Mouse (Mus musculus) kidney, adult 2 months (tissue): ENCODE data around the gene Wdr66. TPM values are rescaled to one million over a fixed set of nuclear protein-coding genes. Genes with fewer than 3 reads are reported as not detected.
A peak's percentile ranks its signal among the peaks of the same experiment; 100 is the strongest.
"Not testable (repeated sequence)": the region's sequence is repeated elsewhere in the genome, so short reads cannot be mapped to it uniquely, and the experiment has no call there.

Experiments used
- DNase-seq: peaks from one replicate; pipeline ENCODE4 v3.0.0; 2021
- H3K27ac ChIP-seq: fragments of 200-500 bp; 2 replicates; pipeline ENCODE4 v1.5.1; 2012; ENCODE audit warnings: low read depth, low read length, control low read depth, inconsistent platforms; ENCODE audit not compliant: insufficient read depth
- H3K27me3 ChIP-seq: fragments of 200-500 bp; replicated peaks from 2 replicates; pipeline ENCODE4 v1.6.1; 2012; ENCODE audit warnings: mild to moderate bottlenecking, moderate library complexity, low read length, inconsistent platforms; ENCODE audit not compliant: control insufficient read depth, insufficient read depth
- H3K36me3 ChIP-seq: fragments of 200-500 bp; 2 replicates; pipeline ENCODE4 v1.6.1; 2012; ENCODE audit warnings: mild to moderate bottlenecking, moderate library complexity, low read length, inconsistent platforms; ENCODE audit not compliant: control insufficient read depth, insufficient read depth
- H3K4me1 ChIP-seq: fragments of 200-500 bp; 2 replicates; pipeline ENCODE4 v1.6.1; 2011; ENCODE audit warnings: low read length; ENCODE audit not compliant: control insufficient read depth, insufficient read depth
- H3K4me3 ChIP-seq: fragments of 200-500 bp; 2 replicates; pipeline ENCODE4 v1.5.1; 2011; ENCODE audit warnings: mild to moderate bottlenecking, low read depth, low read length, control low read depth; ENCODE audit not compliant: insufficient read depth
- CTCF ChIP-seq: fragments of 200-500 bp; conservative IDR thresholded peaks from 2 replicates; pipeline ENCODE4 v1.5.1; 2011; ENCODE audit warnings: low read depth, mild to moderate bottlenecking, control low read depth, low read length, moderate library complexity, mixed read lengths; ENCODE audit not compliant: insufficient read depth, insufficient read length
- POLR2A ChIP-seq: fragments of 200-500 bp; IDR thresholded peaks from one replicate; pipeline ENCODE4 v1.6.1; 2011; ENCODE audit warnings: low read depth, low read length, control low read depth
- WGBS: fragments of 180-500 bp; shearing (Covaris S2); methylation state at CpG from one replicate; pipeline ENCODE4 v1.1.7; 2018; 5-methylcytosine and 5-hydroxymethylcytosine counted together
- polyA plus RNA-seq: library from polyadenylated mRNA; depleted of rRNA; stranded (reverse); fragments of >200 nt; gene quantifications from 2 replicates; pipeline ENCODE4 v1.2.3, GENCODE M21; 2012; rRNA removed

Wdr66 gene
- polyA plus RNA-seq = 2.6 and 2.9 TPM in 2 replicates

DNA sequence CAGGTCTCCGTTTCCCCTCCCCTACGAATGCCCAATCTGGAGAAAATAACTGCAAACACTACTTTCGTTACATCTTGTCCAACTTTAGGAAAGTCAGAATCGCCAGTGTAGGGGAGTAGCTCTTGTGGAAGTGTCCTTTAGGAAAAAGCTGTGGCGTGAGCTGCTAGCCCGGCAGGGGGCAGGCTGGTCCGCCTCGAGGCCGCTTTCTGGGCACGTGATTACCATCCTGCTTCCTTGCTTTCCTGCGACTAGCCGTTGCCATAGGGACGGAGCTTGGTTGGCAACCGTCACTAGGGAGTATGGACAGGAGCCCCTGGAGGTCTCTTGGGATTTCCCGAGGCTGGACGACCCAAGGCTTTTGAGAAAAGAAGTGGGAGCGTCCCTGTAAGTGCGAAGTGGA, at the start of gene Wdr66:
TSS of gene Wdr66 (plus strand) at position 269 of the 400 bp plus-strand sequence.
- TF ChIP-seq POLR2A = no peak
- TF ChIP-seq CTCF = peak; percentile 87
- DNase-seq = peak; percentile 86
- H3K4me3 ChIP-seq = no peak within 1 kb of the TSS
- no peaks in the 10 kb centered on the region for H3K27me3 ChIP-seq
- no peaks in the 10 kb centered on the region; the same call in 1 of the 2 replicates for H3K36me3 ChIP-seq
- WGBS = 2% methylated on average over 18 of the region's 18 CpGs
- H3K4me1 ChIP-seq = no peaks in the 10 kb centered on the region
- H3K27ac ChIP-seq = no peak within 1 kb of the TSS

GRCm38 (mm10) chr5:123202771-123203170, 49.1 kb upstream of the Wdr66 start:
- not testable (repeated sequence) for H3K4me1 ChIP-seq, H3K27ac ChIP-seq
- WGBS = 42% methylated on average over 4 of the region's 4 CpGs

GRCm38 (mm10) chr5:123203591-123203990, 48.3 kb upstream of the Wdr66 start:
- H3K27ac ChIP-seq, H3K4me1 ChIP-seq, DNase-seq, H3K4me3 ChIP-seq, H3K36me3 ChIP-seq, H3K27me3 ChIP-seq: not testable (repeated sequence)
- WGBS = 79% methylated on average over 7 of the region's 7 CpGs

More at GRCm38 (mm10) chr5:123202771-123203170, 49.1 kb upstream of the Wdr66 start:
- H3K27me3 ChIP-seq, DNase-seq, H3K4me3 ChIP-seq, H3K36me3 ChIP-seq: not testable (repeated sequence)

DNA sequence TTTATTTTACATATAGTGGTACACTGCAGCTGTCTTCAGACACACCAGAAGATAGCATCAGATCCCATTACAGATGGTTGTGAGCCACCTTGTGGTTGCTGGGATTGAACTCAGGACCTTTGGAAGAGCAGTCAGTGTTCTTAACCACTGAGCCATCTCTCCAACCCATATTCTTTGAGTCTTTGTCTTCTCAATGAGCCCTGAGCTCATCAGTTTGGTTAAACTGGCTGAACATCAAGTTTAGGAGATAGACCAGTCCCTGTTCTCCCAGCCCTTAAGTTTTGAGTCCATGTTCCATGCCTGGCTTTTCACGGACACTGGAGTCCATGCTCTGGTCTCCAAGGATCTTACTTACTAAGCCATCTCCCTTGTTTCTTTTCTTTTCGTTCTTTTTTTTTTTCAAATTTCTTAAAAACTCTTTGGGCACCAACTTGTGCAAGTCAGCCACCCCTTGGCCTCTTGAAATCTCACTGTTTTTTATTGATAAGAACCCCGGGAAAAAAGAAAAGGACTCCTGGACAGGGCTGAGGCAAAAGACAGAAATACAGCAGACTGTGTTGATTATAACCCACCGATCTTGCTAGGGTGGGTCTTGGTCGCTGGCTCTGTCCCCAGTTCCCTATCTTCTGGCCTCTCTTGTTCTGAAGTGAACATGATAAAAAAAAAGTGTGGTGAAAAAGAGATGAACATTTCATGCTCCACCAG, 29.4 kb upstream of the Wdr66 start:
- H3K36me3 ChIP-seq, H3K27ac ChIP-seq, DNase-seq, H3K27me3 ChIP-seq, H3K4me3 ChIP-seq, H3K4me1 ChIP-seq: not testable (repeated sequence)
- 51% methylated on average over 5 of the region's 5 CpGs for WGBS

GRCm38 (mm10) chr5:123223051-123223410, 28.9 kb upstream of the Wdr66 start:
- Histone ChIP-seq H3K4me1 (peaks cover 3% of the 10 kb centered on the region; the same call in 1 of the 2 replicates), H3K4me3 (no peak overlapping the region), H3K27me3 (no peaks in the 10 kb centered on the region), H3K27ac (peak overlapping the region; percentile 93; the same call in 1 of the 2 replicates), H3K36me3 (no peaks in the 10 kb centered on the region)
- WGBS = 39% methylated on average over 4 of the region's 4 CpGs
- TF ChIP-seq CTCF = no peak
- TF ChIP-seq POLR2A = no peak
- DNase-seq = peak; percentile 88

DNA sequence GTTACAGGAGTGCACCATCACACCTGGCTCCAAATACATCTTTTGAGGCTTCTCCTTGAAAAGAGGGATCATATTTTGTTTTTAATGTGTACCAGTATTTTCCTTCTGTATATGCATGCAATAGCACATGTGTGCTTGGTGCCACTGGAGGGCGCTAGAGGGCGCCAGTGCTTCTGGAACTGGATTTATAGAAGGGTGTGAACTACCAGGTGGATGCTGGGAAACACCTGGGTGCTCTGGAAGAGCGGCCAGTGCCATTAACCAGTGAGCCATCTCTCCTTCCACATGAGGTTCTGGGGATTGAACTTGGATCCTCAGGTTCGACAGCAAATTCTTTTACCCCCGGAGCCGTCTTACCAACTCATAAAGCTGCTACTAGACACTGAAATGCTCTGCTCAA, 28.0 kb upstream of the Wdr66 start:
- 62% methylated on average over 6 of the region's 6 CpGs for WGBS
- not testable (repeated sequence) for DNase-seq

DNA sequence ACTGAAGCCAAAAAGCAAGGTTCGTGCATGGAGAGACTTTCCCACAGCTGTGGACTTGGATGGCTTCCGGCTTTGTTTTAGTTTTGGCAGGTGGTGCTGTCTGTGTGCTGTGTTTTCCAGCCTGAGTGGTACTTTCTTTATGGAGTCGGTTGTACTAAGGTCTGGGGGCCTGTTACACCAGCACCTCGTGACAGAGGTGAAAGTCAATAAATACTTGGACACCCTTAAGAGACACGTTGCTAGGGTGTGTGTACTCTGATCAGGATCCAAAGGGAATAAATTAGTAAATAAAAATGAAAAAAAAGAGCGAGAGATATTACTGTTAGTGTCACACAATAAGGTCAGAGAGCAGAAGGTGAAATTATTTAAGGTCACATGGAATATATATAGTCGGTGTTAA, 25.1 kb upstream of the Wdr66 start:
- Histone ChIP-seq H3K4me1 (peaks cover 10% of the 10 kb centered on the region; the same call in 1 of the 2 replicates), H3K27ac (no peak overlapping the region), H3K27me3 (no peaks in the 10 kb centered on the region), H3K36me3 (no peaks in the 10 kb centered on the region), H3K4me3 (no peak overlapping the region)
- TF ChIP-seq CTCF = no peak
- TF ChIP-seq POLR2A = no peak
- WGBS = 75% methylated on average over 7 of the region's 7 CpGs
- DNase-seq = no peak

More for the DNA sequence above, 28.0 kb upstream of the Wdr66 start:
- not testable (repeated sequence) for H3K36me3 ChIP-seq, H3K4me3 ChIP-seq, H3K4me1 ChIP-seq, H3K27ac ChIP-seq, H3K27me3 ChIP-seq
